ENCODE assay signal across 8 mouse cellular contexts in genomic region chr9:95072450-95072955, GRCm38 (mm10).
DNase-seq lines count a peak whose midpoint lies in the region; ATAC-seq lines count a peak whose summit lies in the region.
"Had no signal": no experiment of that assay in that cellular context is flagged by ENCODE, and none has a peak within 500 bp of the region (broad histone marks: within the 10 kb centered on the region; RNA-seq: fewer than 3 reads in every experiment).

No protein-coding gene starts in this region.

- no peak overlapping the region for H3K9ac ChIP-seq in limb, embryonic 12.5 days (replicated peaks)
- H3K9ac ChIP-seq in embryonic facial prominence, embryonic 14.5 days (ENCODE audit: low read depth, low read length), result no peak overlapping the region
- H3K9ac ChIP-seq: midbrain, embryonic 12.5 days had no signal

- WGBS in limb, embryonic 12.5 days, result 72% methylated on average over 14 of the region's 14 CpGs
- 80% methylated on average over 14 of the region's 14 CpGs for WGBS in limb, embryonic 10.5 days
- WGBS in embryonic facial prominence, embryonic 14.5 days, result 52% methylated on average over 14 of the region's 14 CpGs

- H3K4me2 ChIP-seq in limb, embryonic 12.5 days, result no peak overlapping the region
- H3K4me2 ChIP-seq in embryonic facial prominence, embryonic 14.5 days (ENCODE audit: low read depth, low read length), result no peak overlapping the region
- H3K4me2 ChIP-seq: midbrain, embryonic 12.5 days had no signal

- H3K36me3 ChIP-seq in limb, embryonic 12.5 days, result no peaks in the 10 kb centered on the region
- no peaks in the 10 kb centered on the region for H3K36me3 ChIP-seq in limb, embryonic 10.5 days
- H3K36me3 ChIP-seq in embryonic facial prominence, embryonic 14.5 days (ENCODE audit: control insufficient read depth, insufficient read depth, low read length), result no peaks in the 10 kb centered on the region
- H3K36me3 ChIP-seq: midbrain, embryonic 12.5 days had no signal

- peaks cover 10% of the 10 kb centered on the region for H3K4me1 ChIP-seq in limb, embryonic 12.5 days (replicated peaks)
- H3K4me1 ChIP-seq in limb, embryonic 10.5 days, result peaks cover 18% of the 10 kb centered on the region; the same call in 1 of the 2 replicates
- H3K4me1 ChIP-seq in embryonic facial prominence, embryonic 14.5 days (ENCODE audit: control insufficient read depth, insufficient read depth, low read length), result peaks cover 24% of the 10 kb centered on the region; the same call in 1 of the 2 replicates

- peaks cover 3% of the 10 kb centered on the region; the same call in 1 of the 2 replicates for H3K9me3 ChIP-seq in limb, embryonic 12.5 days
- H3K9me3 ChIP-seq in limb, embryonic 10.5 days (replicated peaks), result no peaks in the 10 kb centered on the region
- no peaks in the 10 kb centered on the region for H3K9me3 ChIP-seq in embryonic facial prominence, embryonic 14.5 days (ENCODE audit: control insufficient read depth, low read length)

- intact Hi-C loops in gastrocnemius, postnatal 14 days (cut with DNase I; ENCODE audit: low total_unique reads), result no loop called here

- ATAC-seq in limb, embryonic 12.5 days (ENCODE audit: insufficient number of reproducible peaks, insufficient read depth, low FRiP score, low TSS enrichment, low read depth), result no peak
- ATAC-seq in embryonic facial prominence, embryonic 14.5 days (ENCODE audit: low read depth), result 0 out of 2 replicates have a peak, but pooled peaks have one; percentile 50
- 0 out of 2 replicates have a peak, but pooled peaks have one; percentile 48 for ATAC-seq in monocyte, adult 5-6 weeks (replicated peaks; ENCODE audit: insufficient number of reproducible peaks, low FRiP score, low TSS enrichment, poor library complexity, severe bottlenecking)

- DNase-seq in limb, embryonic 10.5 days (ENCODE audit: low spot score), result no peak
- peak; percentile 66 for DNase-seq in embryonic facial prominence, embryonic 14.5 days (ENCODE audit: low spot score)
- peak; percentile 59 for DNase-seq in kidney, adult 9 months
- no peak for DNase-seq in cerebellum, postnatal 25 days
- no peak for DNase-seq in gastrocnemius, postnatal 14 days

- H3K4me3 ChIP-seq in limb, embryonic 12.5 days (replicated peaks), result no peak overlapping the region
- H3K4me3 ChIP-seq in limb, embryonic 10.5 days, result no peak overlapping the region
- no peak overlapping the region for H3K4me3 ChIP-seq in embryonic facial prominence, embryonic 14.5 days (ENCODE audit: low read depth, low read length)
- H3K4me3 ChIP-seq: midbrain, embryonic 12.5 days had no signal

- no peaks in the 10 kb centered on the region for H3K27me3 ChIP-seq in limb, embryonic 12.5 days
- H3K27me3 ChIP-seq in limb, embryonic 10.5 days (ENCODE audit: low read depth, poor library complexity, severe bottlenecking), result no peaks in the 10 kb centered on the region
- H3K27me3 ChIP-seq in embryonic facial prominence, embryonic 14.5 days (replicated peaks; ENCODE audit: control insufficient read depth, insufficient read depth, low read length), result no peaks in the 10 kb centered on the region

- 0 out of 2 replicates have a peak overlapping the region, but pooled peaks have one; percentile 26 for H3K27ac ChIP-seq in limb, embryonic 12.5 days
- no peak overlapping the region for H3K27ac ChIP-seq in limb, embryonic 10.5 days
- peak overlapping the region; percentile 46; the same call in 1 of the 2 replicates for H3K27ac ChIP-seq in embryonic facial prominence, embryonic 14.5 days (replicated peaks; ENCODE audit: low read depth, low read length)
- H3K27ac ChIP-seq: midbrain, embryonic 12.5 days had no signal

Comparison
In these comparisons a context has a peak if more than half of its experiments do, and no peak if none do; other contexts are left out.
1. DNase-seq: peak in embryonic facial prominence, embryonic 14.5 days (single experiment) and kidney, adult 9 months (single experiment); none in limb, embryonic 10.5 days (single experiment), cerebellum, postnatal 25 days (0 of 2) and gastrocnemius, postnatal 14 days (single experiment).